Mouse (Mus musculus): ENCODE data around the gene Fcnb. TPM values are rescaled to one million over a fixed set of nuclear protein-coding genes. Genes with fewer than 3 reads are reported as not detected.

Fcnb gene
- total RNA-seq (2023), result under 1 TPM in 1 of 2 experiments, not detected in 1; 0.58 TPM

DNA sequence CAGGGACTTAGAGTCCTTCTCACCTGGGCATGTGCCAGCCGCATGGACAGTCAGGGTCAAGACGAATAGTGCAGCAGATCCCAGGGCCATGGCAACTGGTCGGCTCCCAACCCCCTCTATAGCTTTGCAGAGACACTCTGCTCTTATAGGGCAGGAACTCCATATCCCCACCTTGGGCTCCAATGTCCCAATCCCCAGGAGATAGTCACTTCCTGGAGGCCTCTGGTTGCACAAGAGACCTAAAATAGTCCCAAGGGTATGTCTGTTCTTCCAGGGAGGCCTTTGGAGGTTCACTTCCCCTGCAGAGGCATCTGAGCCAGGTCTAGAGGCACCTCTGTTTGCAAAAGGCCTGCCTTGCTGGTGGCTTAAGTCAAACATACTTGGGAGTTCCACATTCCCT is at the start of gene Fcnb:
Gene Fcnb, minus strand, starts transcription at position 118 of the 400 bp plus-strand sequence.

Other genes with a start within 250 kb of the Fcnb start
- gene Col5a1, start 198.5 kb downstream of the Fcnb start, total RNA-seq (2023), result under 1 TPM; 0.09 to 0.31 TPM
- 10 to 100 TPM; 49.8 to 51.0 TPM for gene Olfm1, start 108.1 kb upstream of the Fcnb start, total RNA-seq (2023)